Mouse (Mus musculus) ES-Bruce4 (cell line): ENCODE data around the gene Hoxa1.

Experiments used
- CTCF ChIP-seq: IDR thresholded peaks from one replicate; pipeline ENCODE4 v1.8.1; 2011; ENCODE audit warnings: low read depth, low read length
- EP300 ChIP-seq: IDR thresholded peaks from 2 replicates; pipeline ENCODE4 v1.6.1; 2011; ENCODE audit warnings: low read depth, low read length; ENCODE audit not compliant: insufficient read depth
- POLR2A ChIP-seq: IDR thresholded peaks from one replicate; pipeline ENCODE4 v1.8.1; 2011; ENCODE audit warnings: low read length; ENCODE audit not compliant: insufficient read depth

- TF ChIP-seq EP300 (no peak), POLR2A (no peak), CTCF (peak; percentile 51)
Measured at GRCm38 (mm10) chr6:52107400-52107799, 50.7 kb downstream of the Hoxa1 start.
